Mouse (Mus musculus) midbrain, embryonic 15.5 days (tissue): Measurements from ENCODE around the gene Gm21987. TPM values are rescaled to one million over a fixed set of nuclear protein-coding genes. Genes with fewer than 3 reads are reported as not detected.

ENCODE experiments used
- ATAC-seq: fragments of 200-750 bp; cut with Nextera tagmentation; replicated peaks from 2 replicates; pipeline ENCODE4 v1.8.0; 2017; ENCODE audit warnings: moderate TSS enrichment
- H3K27ac ChIP-seq: fragments of 300-500 bp; sonication (generic); 2 replicates; pipeline ENCODE4 v1.5.1; 2015; ENCODE audit warnings: mild to moderate bottlenecking, inconsistent platforms
- H3K27me3 ChIP-seq: fragments of 300-500 bp; sonication (generic); replicated peaks from 2 replicates; pipeline ENCODE4 v1.6.1; 2015; ENCODE audit warnings: inconsistent platforms
- H3K36me3 ChIP-seq: fragments of 300-500 bp; sonication (generic); replicated peaks from 2 replicates; pipeline ENCODE4 v1.6.1; 2015; ENCODE audit warnings: inconsistent platforms
- H3K4me1 ChIP-seq: fragments of 300-500 bp; sonication (generic); 2 replicates; pipeline ENCODE4 v1.6.1; 2015; ENCODE audit warnings: inconsistent platforms
- H3K4me2 ChIP-seq: fragments of 300-500 bp; sonication (generic); 2 replicates; pipeline ENCODE4 v1.6.1; 2015; ENCODE audit warnings: inconsistent platforms, mild to moderate bottlenecking, moderate library complexity
- H3K4me3 ChIP-seq: fragments of 300-500 bp; sonication (generic); 2 replicates; pipeline ENCODE4 v1.5.1; 2015; ENCODE audit warnings: mild to moderate bottlenecking, inconsistent platforms
- H3K9ac ChIP-seq: fragments of 300-500 bp; sonication (generic); 2 replicates; pipeline ENCODE4 v1.6.1; 2015; ENCODE audit warnings: mild to moderate bottlenecking, inconsistent platforms
- H3K9me3 ChIP-seq: fragments of 300-500 bp; sonication (generic); 2 replicates; pipeline ENCODE4 v1.6.1; 2016; ENCODE audit warnings: inconsistent platforms
- WGBS: fragments of 180-500 bp; shearing (Covaris S2); methylation state at CpG from one replicate; pipeline ENCODE4 v1.1.7; 2015; ENCODE audit warnings: mixed read lengths; 5-methylcytosine and 5-hydroxymethylcytosine counted together
- polyA plus RNA-seq: library from polyadenylated mRNA; unstranded; fragments of >200 nt; fragmentation: Nextera tagmentation; extraction: Ambion mirVana; gene quantifications from 2 replicates; pipeline ENCODE4 v1.2.1, GENCODE M21; 2015

The Gm21987 gene
- polyA plus RNA-seq, 1 experiment from 2014 or later, result not detected

GRCm38 (mm10) chr16:38376163-38376840 is 29.5 kb downstream of the Gm21987 start:
- H3K4me2 ChIP-seq, result peak overlapping the region; percentile 48
- no peaks in the 10 kb centered on the region for H3K36me3 ChIP-seq
- H3K9ac ChIP-seq, result peak overlapping the region; percentile 28
- peaks cover 9% of the 10 kb centered on the region; the same call in 1 of the 2 replicates for H3K4me1 ChIP-seq
- H3K27ac ChIP-seq, result peak overlapping the region; percentile 64
- H3K4me3 ChIP-seq, result peak overlapping the region; percentile 22
- H3K27me3 ChIP-seq, result no peaks in the 10 kb centered on the region
- WGBS, result 28% methylated on average over 17 of the region's 17 CpGs
- peak; percentile 92 for ATAC-seq
- H3K9me3 ChIP-seq, result no peaks in the 10 kb centered on the region

GRCm38 (mm10) chr16:38376841-38377249 is 30.0 kb downstream of the Gm21987 start:
- Histone ChIP-seq H3K27me3 (no peaks in the 10 kb centered on the region), H3K36me3 (no peaks in the 10 kb centered on the region), H3K9me3 (no peaks in the 10 kb centered on the region), H3K4me3 (peak overlapping the region; percentile 22), H3K27ac (peak overlapping the region; percentile 64), H3K9ac (peak overlapping the region; percentile 28; the same call in 1 of the 2 replicates), H3K4me1 (peaks cover 9% of the 10 kb centered on the region; the same call in 1 of the 2 replicates), H3K4me2 (peak overlapping the region; percentile 48)
- WGBS, result 55% methylated on average over 8 of the region's 8 CpGs
- ATAC-seq, result peak; percentile 58

GRCm38 (mm10) chr16:38377546-38377945 is 30.7 kb downstream of the Gm21987 start:
- Histone ChIP-seq H3K9ac (no peak overlapping the region), H3K27ac (no peak overlapping the region), H3K4me2 (no peak overlapping the region), H3K4me1 (peaks cover 9% of the 10 kb centered on the region; the same call in 1 of the 2 replicates), H3K36me3 (no peaks in the 10 kb centered on the region), H3K4me3 (no peak overlapping the region), H3K9me3 (no peaks in the 10 kb centered on the region), H3K27me3 (no peaks in the 10 kb centered on the region)
- ATAC-seq, result no peak
- WGBS, result 89% methylated on average over 6 of the region's 6 CpGs

- H3K27ac ChIP-seq, result no peak overlapping the region
- no peak for ATAC-seq
- H3K4me1 ChIP-seq, result peaks cover 9% of the 10 kb centered on the region; the same call in 1 of the 2 replicates
- WGBS, result 89% methylated on average over 6 of the region's 6 CpGs
- no peaks in the 10 kb centered on the region for H3K27me3 ChIP-seq
- no peaks in the 10 kb centered on the region for H3K9me3 ChIP-seq
- H3K9ac ChIP-seq, result no peak overlapping the region
- no peak overlapping the region for H3K4me2 ChIP-seq
- H3K36me3 ChIP-seq, result no peaks in the 10 kb centered on the region
- no peak overlapping the region for H3K4me3 ChIP-seq
These were observed 31.8 kb downstream of the Gm21987 start for GRCm38 (mm10) chr16:38378591-38378990.

GRCm38 (mm10) chr16:38379088-38379487 is 32.2 kb downstream of the Gm21987 start:
- ATAC-seq, result no peak
- WGBS, result 62% methylated on average over 6 of the region's 6 CpGs
- Histone ChIP-seq H3K9ac (no peak overlapping the region), H3K27ac (no peak overlapping the region), H3K36me3 (no peaks in the 10 kb centered on the region), H3K27me3 (no peaks in the 10 kb centered on the region), H3K4me3 (no peak overlapping the region), H3K4me1 (peaks cover 9% of the 10 kb centered on the region; the same call in 1 of the 2 replicates), H3K4me2 (no peak overlapping the region), H3K9me3 (no peaks in the 10 kb centered on the region)

GRCm38 (mm10) chr16:38379493-38379892 is 32.7 kb downstream of the Gm21987 start:
- WGBS, result 64% methylated on average over 3 of the region's 3 CpGs

GRCm38 (mm10) chr16:38379926-38380325 is 33.1 kb downstream of the Gm21987 start:
- Histone ChIP-seq H3K9me3 (no peaks in the 10 kb centered on the region), H3K4me1 (peaks cover 9% of the 10 kb centered on the region; the same call in 1 of the 2 replicates), H3K36me3 (no peaks in the 10 kb centered on the region), H3K27ac (no peak overlapping the region), H3K27me3 (no peaks in the 10 kb centered on the region), H3K4me3 (no peak overlapping the region), H3K9ac (no peak overlapping the region), H3K4me2 (no peak overlapping the region)
- ATAC-seq, result no peak
- 88% methylated on average over 3 of the region's 3 CpGs for WGBS

More at GRCm38 (mm10) chr16:38379493-38379892, 32.7 kb downstream of the Gm21987 start:
- no peak overlapping the region for H3K4me3 ChIP-seq
- no peaks in the 10 kb centered on the region for H3K36me3 ChIP-seq
- H3K4me2 ChIP-seq, result no peak overlapping the region
- H3K27ac ChIP-seq, result no peak overlapping the region
- no peaks in the 10 kb centered on the region for H3K9me3 ChIP-seq
- no peaks in the 10 kb centered on the region for H3K27me3 ChIP-seq
- no peak for ATAC-seq
- no peak overlapping the region for H3K9ac ChIP-seq
- H3K4me1 ChIP-seq, result peaks cover 9% of the 10 kb centered on the region; the same call in 1 of the 2 replicates

GRCm38 (mm10) chr16:38383683-38384082 is 36.8 kb downstream of the Gm21987 start:
- Histone ChIP-seq H3K27ac (no peak overlapping the region), H3K4me3 (no peak overlapping the region), H3K4me1 (no peaks in the 10 kb centered on the region), H3K27me3 (no peaks in the 10 kb centered on the region), H3K9ac (no peak overlapping the region), H3K4me2 (no peak overlapping the region), H3K9me3 (no peaks in the 10 kb centered on the region), H3K36me3 (no peaks in the 10 kb centered on the region)
- no peak for ATAC-seq
- WGBS, result 89% methylated on average over 2 of the region's 2 CpGs

GRCm38 (mm10) chr16:38385184-38385634 is 38.4 kb downstream of the Gm21987 start:
- Histone ChIP-seq H3K4me3 (no peak overlapping the region), H3K9ac (no peak overlapping the region), H3K4me2 (no peak overlapping the region), H3K4me1 (no peaks in the 10 kb centered on the region), H3K27ac (no peak overlapping the region), H3K9me3 (no peaks in the 10 kb centered on the region), H3K36me3 (no peaks in the 10 kb centered on the region), H3K27me3 (no peaks in the 10 kb centered on the region)
- 88% methylated on average over 6 of the region's 6 CpGs for WGBS
- ATAC-seq, result no peak

- WGBS, result 95% methylated on average over 4 of the region's 4 CpGs
- Histone ChIP-seq H3K36me3 (no peaks in the 10 kb centered on the region), H3K27ac (no peak overlapping the region), H3K27me3 (no peaks in the 10 kb centered on the region), H3K4me2 (no peak overlapping the region), H3K9ac (no peak overlapping the region), H3K4me3 (no peak overlapping the region), H3K9me3 (no peaks in the 10 kb centered on the region), H3K4me1 (no peaks in the 10 kb centered on the region)
- ATAC-seq, result no peak
These were observed 38.9 kb downstream of the Gm21987 start for GRCm38 (mm10) chr16:38385700-38386099.

- Histone ChIP-seq H3K4me2 (no peak overlapping the region), H3K9ac (no peak overlapping the region), H3K4me1 (no peaks in the 10 kb centered on the region), H3K36me3 (no peaks in the 10 kb centered on the region), H3K4me3 (no peak overlapping the region), H3K9me3 (no peaks in the 10 kb centered on the region), H3K27ac (no peak overlapping the region), H3K27me3 (no peaks in the 10 kb centered on the region)
- 86% methylated on average over 6 of the region's 6 CpGs for WGBS
- ATAC-seq, result no peak
These were observed 40.5 kb downstream of the Gm21987 start for GRCm38 (mm10) chr16:38387389-38387788.

GRCm38 (mm10) chr16:38388757-38389156 is 41.9 kb downstream of the Gm21987 start:
- Histone ChIP-seq H3K9ac (no peak overlapping the region), H3K4me3 (no peak overlapping the region)
- WGBS, result 81% methylated on average over 6 of the region's 6 CpGs

More at GRCm38 (mm10) chr16:38388757-38389156, 41.9 kb downstream of the Gm21987 start:
- no peaks in the 10 kb centered on the region for H3K4me1 ChIP-seq
- no peaks in the 10 kb centered on the region for H3K9me3 ChIP-seq
- no peak overlapping the region for H3K4me2 ChIP-seq
- H3K27ac ChIP-seq, result no peak overlapping the region
- no peak for ATAC-seq
- H3K27me3 ChIP-seq, result no peaks in the 10 kb centered on the region
- H3K36me3 ChIP-seq, result no peaks in the 10 kb centered on the region
